Mouse (Mus musculus) liver, embryonic 15.5 days (tissue): ENCODE results near the gene Dnali1. TPM values are rescaled to one million over a fixed set of nuclear protein-coding genes. Genes with fewer than 3 reads are reported as not detected.

Source experiments
- ATAC-seq: fragments of 200-750 bp; cut with Nextera tagmentation; 2 replicates; pipeline ENCODE4 v1.8.0; 2017; ENCODE audit warnings: moderate number of reproducible peaks, mild to moderate bottlenecking, moderate library complexity; ENCODE audit not compliant: insufficient read depth
- H3K27ac ChIP-seq: fragments of 300-500 bp; sonication (generic); replicated peaks from 2 replicates; pipeline ENCODE4 v1.5.1; 2015; ENCODE audit warnings: mild to moderate bottlenecking, inconsistent platforms
- H3K27me3 ChIP-seq: fragments of 300-500 bp; sonication (generic); 2 replicates; pipeline ENCODE4 v1.6.1; 2015; ENCODE audit warnings: mild to moderate bottlenecking, inconsistent platforms
- H3K36me3 ChIP-seq: fragments of 300-500 bp; sonication (generic); replicated peaks from 2 replicates; pipeline ENCODE4 v1.6.1; 2015; ENCODE audit warnings: moderate library complexity, mild to moderate bottlenecking, inconsistent platforms
- H3K4me1 ChIP-seq: fragments of 300-500 bp; sonication (generic); replicated peaks from 2 replicates; pipeline ENCODE4 v1.6.1; 2015; ENCODE audit warnings: inconsistent platforms
- H3K4me2 ChIP-seq: fragments of 300-500 bp; sonication (generic); 2 replicates; pipeline ENCODE4 v1.6.1; 2015; ENCODE audit warnings: moderate library complexity, mild to moderate bottlenecking, inconsistent platforms
- H3K4me3 ChIP-seq: fragments of 300-500 bp; sonication (generic); replicated peaks from 2 replicates; pipeline ENCODE4 v1.5.1; 2015; ENCODE audit warnings: mild to moderate bottlenecking, inconsistent platforms
- H3K9ac ChIP-seq: fragments of 300-500 bp; sonication (generic); 2 replicates; pipeline ENCODE4 v1.6.1; 2015; ENCODE audit warnings: moderate library complexity, mild to moderate bottlenecking, inconsistent platforms
- H3K9me3 ChIP-seq: fragments of 300-500 bp; sonication (generic); replicated peaks from 2 replicates; pipeline ENCODE4 v1.6.1; 2016; ENCODE audit warnings: inconsistent platforms
- WGBS: fragments of 180-500 bp; shearing (Covaris S2); methylation state at CpG from one replicate; pipeline ENCODE4 v1.1.7; 2015; ENCODE audit warnings: mixed read lengths; ENCODE audit not compliant: insufficient replicate concordance; 5-methylcytosine and 5-hydroxymethylcytosine counted together
- polyA plus RNA-seq: library from polyadenylated mRNA; unstranded; fragments of >200 nt; fragmentation: Nextera tagmentation; extraction: Ambion mirVana; gene quantifications from 2 replicates; pipeline ENCODE4 v1.2.1, GENCODE M21; 2015

Dnali1 gene
- polyA plus RNA-seq, 1 experiment from 2014 or later, result not detected

GRCm38 (mm10) chr4:125029891-125030614 is 35.5 kb downstream of the Dnali1 start:
- peak; percentile 98 for ATAC-seq
- Histone ChIP-seq H3K4me1 (peaks cover 32% of the 10 kb centered on the region), H3K9me3 (no peaks in the 10 kb centered on the region), H3K36me3 (peaks cover 16% of the 10 kb centered on the region), H3K4me2 (peak overlapping the region; percentile 95), H3K27ac (peak overlapping the region; percentile 74), H3K9ac (peak overlapping the region; percentile 82), H3K27me3 (peaks cover 30% of the 10 kb centered on the region), H3K4me3 (peak overlapping the region; percentile 94)
- under 1% methylated on average over 50 of the region's 50 CpGs for WGBS

- H3K36me3 ChIP-seq, result no peaks in the 10 kb centered on the region
These were observed 44.5 kb downstream of the Dnali1 start for GRCm38 (mm10) chr4:125020780-125021538.

DNA sequence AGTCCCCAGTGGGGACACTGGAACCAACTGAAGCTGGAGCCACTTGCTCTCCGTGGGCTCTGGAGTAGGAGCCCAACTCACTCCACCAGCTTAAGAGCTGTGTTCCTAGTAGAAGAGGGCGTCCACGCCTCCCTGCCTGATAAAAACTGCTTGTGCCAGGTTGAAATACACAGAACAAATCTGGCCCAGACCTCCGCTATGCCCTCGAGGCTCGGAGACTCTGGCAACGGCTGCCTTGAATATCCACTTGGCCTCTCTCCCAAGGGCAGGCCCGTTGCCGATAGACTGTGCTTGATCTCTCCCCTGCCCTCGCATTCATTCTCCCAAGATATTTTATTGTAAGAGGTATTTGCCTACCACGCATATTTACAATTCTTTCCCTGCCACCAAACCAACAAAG is 48.1 kb downstream of the Dnali1 start:
- Histone ChIP-seq H3K9me3 (no peaks in the 10 kb centered on the region), H3K4me1 (no peaks in the 10 kb centered on the region), H3K27ac (no peak overlapping the region), H3K27me3 (peaks cover 35% of the 10 kb centered on the region), H3K9ac (no peak overlapping the region), H3K36me3 (no peaks in the 10 kb centered on the region), H3K4me3 (no peak overlapping the region), H3K4me2 (no peak overlapping the region)
- ATAC-seq, result no peak
- 61% methylated on average over 11 of the region's 11 CpGs for WGBS

More at GRCm38 (mm10) chr4:125020780-125021538, 44.5 kb downstream of the Dnali1 start:
- 21% methylated on average over 11 of the region's 11 CpGs for WGBS
- Histone ChIP-seq H3K9me3 (no peaks in the 10 kb centered on the region), H3K4me1 (no peaks in the 10 kb centered on the region), H3K4me3 (no peak overlapping the region), H3K27ac (no peak overlapping the region), H3K27me3 (peaks cover 46% of the 10 kb centered on the region), H3K9ac (no peak overlapping the region), H3K4me2 (no peak overlapping the region)
- ATAC-seq, result no peak

GRCm38 (mm10) chr4:125015806-125016635 is 49.5 kb downstream of the Dnali1 start, which contains the start of gene Gnl2:
TSS of gene Gnl2 (plus strand) at chr4:125016585.
- no peak for ATAC-seq
- no peak within 1 kb of the TSS for H3K9ac ChIP-seq
- no peaks in the 10 kb centered on the region for H3K4me1 ChIP-seq
- no peak within 1 kb of the TSS for H3K4me3 ChIP-seq
- no peaks in the 10 kb centered on the region for H3K36me3 ChIP-seq
- H3K27ac ChIP-seq, result no peak within 1 kb of the TSS
- no peaks in the 10 kb centered on the region for H3K9me3 ChIP-seq
- H3K27me3 ChIP-seq, result peaks cover 33% of the 10 kb centered on the region
- WGBS, result 53% methylated on average over 10 of the region's 10 CpGs
- H3K4me2 ChIP-seq, result no peak within 1 kb of the TSS; the same call in 1 of the 2 replicates

DNA sequence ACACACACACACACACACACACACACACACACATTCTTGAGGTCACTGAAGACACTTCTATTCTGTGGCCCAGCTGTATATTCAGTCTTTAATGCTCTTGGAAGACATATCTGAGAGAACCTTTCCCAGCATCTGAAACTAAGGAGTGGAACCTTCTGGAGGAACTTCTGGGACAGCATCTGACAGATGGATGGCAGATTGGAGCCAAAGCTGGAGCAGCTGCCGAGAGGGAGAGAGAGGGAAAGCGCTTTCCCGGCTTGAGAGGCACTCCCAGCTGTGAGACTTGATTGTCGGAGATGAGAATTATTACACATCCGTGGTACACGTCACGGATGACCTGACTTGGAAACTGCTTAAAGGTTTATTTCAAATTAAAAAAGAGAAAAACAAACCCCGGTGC is 56.8 kb downstream of the Dnali1 start:
- H3K9ac ChIP-seq, result no peak overlapping the region
- peaks cover 66% of the 10 kb centered on the region for H3K27me3 ChIP-seq
- no peak for ATAC-seq
- no peak overlapping the region for H3K4me3 ChIP-seq
- H3K4me1 ChIP-seq, result no peaks in the 10 kb centered on the region
- 72% methylated on average over 8 of the region's 8 CpGs for WGBS
- H3K9me3 ChIP-seq, result no peaks in the 10 kb centered on the region
- no peaks in the 10 kb centered on the region for H3K36me3 ChIP-seq
- H3K27ac ChIP-seq, result no peak overlapping the region
- H3K4me2 ChIP-seq, result no peak overlapping the region

DNA sequence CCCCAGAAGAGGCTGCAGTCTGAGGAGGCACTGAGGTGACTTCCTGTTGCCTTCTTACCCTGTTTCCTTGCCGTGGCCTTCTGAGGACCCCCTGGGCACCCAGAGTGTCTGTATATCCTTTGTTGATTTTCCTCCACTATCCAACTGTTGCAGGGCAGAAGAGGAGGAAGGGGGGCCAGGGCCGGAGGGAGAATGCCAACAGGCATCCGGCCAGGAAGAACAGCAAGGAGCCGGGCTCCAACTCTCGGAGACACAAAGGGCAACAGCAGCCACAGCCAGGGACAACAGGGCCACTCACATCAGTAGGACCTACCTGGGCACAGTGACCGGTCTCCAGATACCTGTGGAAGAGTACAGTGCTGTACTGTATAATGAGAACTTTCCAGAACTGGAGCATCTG is 57.3 kb downstream of the Dnali1 start:
- WGBS, result 57% methylated on average over 6 of the region's 6 CpGs
- no peaks in the 10 kb centered on the region for H3K9me3 ChIP-seq
- H3K36me3 ChIP-seq, result no peaks in the 10 kb centered on the region
- no peak overlapping the region for H3K4me3 ChIP-seq
- no peak overlapping the region for H3K27ac ChIP-seq
- H3K9ac ChIP-seq, result no peak overlapping the region
- no peak overlapping the region for H3K4me2 ChIP-seq
- H3K27me3 ChIP-seq, result peaks cover 68% of the 10 kb centered on the region
- no peaks in the 10 kb centered on the region for H3K4me1 ChIP-seq
- ATAC-seq, result no peak

GRCm38 (mm10) chr4:125007460-125007859 is 58.0 kb downstream of the Dnali1 start:
- Histone ChIP-seq H3K27ac (no peak overlapping the region), H3K9me3 (no peaks in the 10 kb centered on the region), H3K27me3 (peaks cover 68% of the 10 kb centered on the region), H3K36me3 (no peaks in the 10 kb centered on the region), H3K4me2 (no peak overlapping the region), H3K4me1 (no peaks in the 10 kb centered on the region), H3K9ac (no peak overlapping the region), H3K4me3 (no peak overlapping the region)
- no peak for ATAC-seq
- 30% methylated on average over 15 of the region's 15 CpGs for WGBS

Other genes starting within 250 kb of the Dnali1 start
- gene Yrdc, start 215.0 kb downstream of the Dnali1 start, polyA plus RNA-seq, result 16.4 and 21.8 TPM in 2 replicates
- gene 1110065P20Rik, start 214.5 kb downstream of the Dnali1 start, polyA plus RNA-seq, result 12.6 and 12.7 TPM in 2 replicates
- 0.03 TPM in 1 of 2 replicates, not detected in the other for gene Maneal, start 203.5 kb downstream of the Dnali1 start, polyA plus RNA-seq
- gene Epha10, start 184.8 kb downstream of the Dnali1 start, polyA plus RNA-seq, result not detected in 2 replicates
- 5.2 TPM in 2 replicates for gene 9930104L06Rik, start 128.7 kb downstream of the Dnali1 start, polyA plus RNA-seq
- 116 and 118 TPM in 2 replicates for gene Cdca8, start 126.4 kb downstream of the Dnali1 start, polyA plus RNA-seq
- gene Rspo1, start 79.3 kb downstream of the Dnali1 start, polyA plus RNA-seq, result 0.44 and 0.67 TPM in 2 replicates
- gene Gnl2, start 49.1 kb downstream of the Dnali1 start, polyA plus RNA-seq, result 31.8 and 33.6 TPM in 2 replicates
- 14.2 and 15.1 TPM in 2 replicates for gene Snip1, start 969 bp upstream of the Dnali1 start, polyA plus RNA-seq
- 16.3 and 18.3 TPM in 2 replicates for gene Meaf6, start 19.4 kb upstream of the Dnali1 start, polyA plus RNA-seq
- 0.51 and 0.61 TPM in 2 replicates for gene Zc3h12a, start 62.1 kb upstream of the Dnali1 start, polyA plus RNA-seq